Mouse (Mus musculus) midbrain, embryonic 16.5 days (tissue): ENCODE measurements around the gene Il1rl1. TPM values are rescaled to one million over a fixed set of nuclear protein-coding genes. Genes with fewer than 3 reads are reported as not detected.

Experiments used
- ATAC-seq: fragments of 200-750 bp; cut with Nextera tagmentation; 2 replicates; pipeline ENCODE4 v1.8.0; 2017; ENCODE audit warnings: moderate TSS enrichment
- H3K27ac ChIP-seq: fragments of 300-500 bp; sonication (generic); 2 replicates; pipeline ENCODE4 v1.5.1; 2014; ENCODE audit warnings: mild to moderate bottlenecking, low read length, mixed read lengths
- H3K27me3 ChIP-seq: fragments of 300-500 bp; sonication (generic); 2 replicates; pipeline ENCODE4 v1.6.1; 2014; ENCODE audit warnings: low read depth, low read length, mixed read lengths; ENCODE audit not compliant: control insufficient read depth, insufficient read depth
- H3K36me3 ChIP-seq: fragments of 300-500 bp; sonication (generic); 2 replicates; pipeline ENCODE4 v1.6.1; 2014; ENCODE audit warnings: mild to moderate bottlenecking, low read length, moderate library complexity, mixed read lengths; ENCODE audit not compliant: control insufficient read depth, insufficient read depth
- H3K4me1 ChIP-seq: fragments of 300-500 bp; sonication (generic); 2 replicates; pipeline ENCODE4 v1.6.1; 2014; ENCODE audit warnings: mild to moderate bottlenecking, low read length, mixed read lengths; ENCODE audit not compliant: control insufficient read depth, insufficient read depth
- H3K4me2 ChIP-seq: fragments of 300-500 bp; sonication (generic); 2 replicates; pipeline ENCODE4 v1.6.1; 2014; ENCODE audit warnings: mild to moderate bottlenecking, low read length, mixed read lengths
- H3K4me3 ChIP-seq: fragments of 300-500 bp; sonication (generic); 2 replicates; pipeline ENCODE4 v1.5.1; 2014; ENCODE audit warnings: low read depth, mild to moderate bottlenecking, low read length, moderate library complexity, mixed read lengths
- H3K9ac ChIP-seq: fragments of 300-500 bp; sonication (generic); 2 replicates; pipeline ENCODE4 v1.6.1; 2014; ENCODE audit warnings: low read depth, low read length, mixed read lengths
- H3K9me3 ChIP-seq: fragments of 300-500 bp; sonication (generic); replicated peaks from 2 replicates; pipeline ENCODE4 v1.6.1; 2014; ENCODE audit warnings: mild to moderate bottlenecking, low read length, mixed read lengths; ENCODE audit not compliant: control insufficient read depth, poor library complexity, severe bottlenecking
- WGBS: fragments of 180-500 bp; shearing (Covaris S2); extraction: QIAGEN DNeasy Blood & Tissue Kit; methylation state at CpG from one replicate; pipeline ENCODE4 v1.1.7; 2014; 5-methylcytosine and 5-hydroxymethylcytosine counted together
- polyA plus RNA-seq: library from polyadenylated mRNA; unstranded; fragments of >200 nt; fragmentation: Nextera tagmentation; extraction: Ambion mirVana; gene quantifications from 2 replicates; pipeline ENCODE4 v1.2.1, GENCODE M21; 2015

The Il1rl1 gene
- polyA plus RNA-seq, 1 experiment from 2014 or later: 0.04 TPM

- H3K27me3 ChIP-seq: no peaks in the 10 kb centered on the region
- H3K27ac ChIP-seq: no peak overlapping the region
- H3K9me3 ChIP-seq: no peaks in the 10 kb centered on the region
- H3K4me1 ChIP-seq: no peaks in the 10 kb centered on the region
- no peak overlapping the region for H3K4me3 ChIP-seq
- WGBS: 86% methylated on average over 4 of the region's 4 CpGs
- no peaks in the 10 kb centered on the region for H3K36me3 ChIP-seq
- H3K9ac ChIP-seq: no peak overlapping the region
- ATAC-seq: no peak
- H3K4me2 ChIP-seq: no peak overlapping the region
Observed at GRCm38 (mm10) chr1:40501126-40501525, 71.8 kb downstream of the Il1rl1 start.

- Histone ChIP-seq H3K27me3 (no peaks in the 10 kb centered on the region), H3K4me3 (no peak overlapping the region), H3K9ac (no peak overlapping the region), H3K36me3 (no peaks in the 10 kb centered on the region), H3K27ac (no peak overlapping the region), H3K9me3 (no peaks in the 10 kb centered on the region), H3K4me1 (no peaks in the 10 kb centered on the region), H3K4me2 (no peak overlapping the region)
- no peak for ATAC-seq
- 90% methylated on average over 11 of the region's 11 CpGs for WGBS
Observed at GRCm38 (mm10) chr1:40501546-40502398, 72.4 kb downstream of the Il1rl1 start.

- 84% methylated on average over 5 of the region's 5 CpGs for WGBS
- no peak overlapping the region for H3K4me3 ChIP-seq
- H3K36me3 ChIP-seq: no peaks in the 10 kb centered on the region
Observed at GRCm38 (mm10) chr1:40504548-40504947, 75.2 kb downstream of the Il1rl1 start.

More at GRCm38 (mm10) chr1:40504548-40504947, 75.2 kb downstream of the Il1rl1 start:
- H3K4me2 ChIP-seq: no peak overlapping the region
- H3K27ac ChIP-seq: no peak overlapping the region
- H3K27me3 ChIP-seq: no peaks in the 10 kb centered on the region
- ATAC-seq: no peak
- no peaks in the 10 kb centered on the region for H3K4me1 ChIP-seq
- H3K9me3 ChIP-seq: no peaks in the 10 kb centered on the region
- no peak overlapping the region for H3K9ac ChIP-seq

Other genes starting within 250 kb of the Il1rl1 start
- gene Il1r1, start 204.5 kb upstream of the Il1rl1 start, polyA plus RNA-seq: 0.68 and 0.72 TPM in 2 replicates
- 0.75 and 1.2 TPM in 2 replicates for gene Il1rl2, start 105.0 kb upstream of the Il1rl1 start, polyA plus RNA-seq
- not detected in 2 replicates for gene Il18r1, start 36.0 kb downstream of the Il1rl1 start, polyA plus RNA-seq
- 0.18 and 0.20 TPM in 2 replicates for gene Il18rap, start 85.8 kb downstream of the Il1rl1 start, polyA plus RNA-seq
- not detected in 2 replicates for gene Slc9a4, start 150.5 kb downstream of the Il1rl1 start, polyA plus RNA-seq